Mouse (Mus musculus) intestine, embryonic 14.5 days (tissue): Measurements from ENCODE around the gene Ikzf1. TPM values are rescaled to one million over a fixed set of nuclear protein-coding genes. Genes with fewer than 3 reads are reported as not detected.

ENCODE experiments used
- ATAC-seq: fragments of 200-750 bp; cut with Nextera tagmentation; replicated peaks from 2 replicates; pipeline ENCODE4 v1.8.0; 2017; ENCODE audit warnings: low read depth, moderate number of reproducible peaks, moderate TSS enrichment, moderate library complexity; ENCODE audit not compliant: low FRiP score, low TSS enrichment
- DNase-seq: peaks from one replicate; pipeline ENCODE4 v3.0.0-alpha.2; 2018; ENCODE audit warnings: low spot score
- H3K27ac ChIP-seq: fragments of 300-500 bp; sonication (generic); 2 replicates; pipeline ENCODE4 v1.5.1; 2014; ENCODE audit warnings: low read depth, mild to moderate bottlenecking, control low read depth
- H3K27me3 ChIP-seq: fragments of 300-500 bp; sonication (generic); replicated peaks from 2 replicates; pipeline ENCODE4 v1.6.1; 2014; ENCODE audit warnings: low read length, control low read depth; ENCODE audit not compliant: control insufficient read depth, insufficient read depth
- H3K36me3 ChIP-seq: fragments of 300-500 bp; sonication (generic); 2 replicates; pipeline ENCODE4 v1.6.1; 2014; ENCODE audit warnings: low read length, control low read depth; ENCODE audit not compliant: control insufficient read depth, insufficient read depth
- H3K4me1 ChIP-seq: fragments of 300-500 bp; sonication (generic); replicated peaks from 2 replicates; pipeline ENCODE4 v1.6.1; 2014; ENCODE audit warnings: low read length, control low read depth, mixed read lengths; ENCODE audit not compliant: control insufficient read depth, insufficient read depth
- H3K4me2 ChIP-seq: fragments of 300-500 bp; sonication (generic); 2 replicates; pipeline ENCODE4 v1.6.1; 2014; ENCODE audit warnings: low read length
- H3K4me3 ChIP-seq: fragments of 300-500 bp; sonication (generic); 2 replicates; pipeline ENCODE4 v1.5.1; 2014; ENCODE audit warnings: low read depth, low read length, control low read depth, mixed read lengths
- H3K9ac ChIP-seq: fragments of 300-500 bp; sonication (generic); 2 replicates; pipeline ENCODE4 v1.6.1; 2014; ENCODE audit warnings: mild to moderate bottlenecking, low read length
- H3K9me3 ChIP-seq: fragments of 300-500 bp; sonication (generic); 2 replicates; pipeline ENCODE4 v1.6.1; 2016; ENCODE audit warnings: low read length, control low read depth; ENCODE audit not compliant: control insufficient read depth
- WGBS: fragments of 180-500 bp; shearing (Covaris S2); extraction: QIAGEN DNeasy Blood & Tissue Kit; methylation state at CpG from one replicate; pipeline ENCODE4 v1.1.7; 2014; 5-methylcytosine and 5-hydroxymethylcytosine counted together
- polyA plus RNA-seq: library from polyadenylated mRNA; unstranded; fragments of >200 nt; fragmentation: Nextera tagmentation; extraction: Ambion mirVana; gene quantifications from 2 replicates; pipeline ENCODE4 v1.2.1, GENCODE M21; 2014

The Ikzf1 gene
- polyA plus RNA-seq, 1 experiment from 2014 or later: 2.1 TPM

DNA sequence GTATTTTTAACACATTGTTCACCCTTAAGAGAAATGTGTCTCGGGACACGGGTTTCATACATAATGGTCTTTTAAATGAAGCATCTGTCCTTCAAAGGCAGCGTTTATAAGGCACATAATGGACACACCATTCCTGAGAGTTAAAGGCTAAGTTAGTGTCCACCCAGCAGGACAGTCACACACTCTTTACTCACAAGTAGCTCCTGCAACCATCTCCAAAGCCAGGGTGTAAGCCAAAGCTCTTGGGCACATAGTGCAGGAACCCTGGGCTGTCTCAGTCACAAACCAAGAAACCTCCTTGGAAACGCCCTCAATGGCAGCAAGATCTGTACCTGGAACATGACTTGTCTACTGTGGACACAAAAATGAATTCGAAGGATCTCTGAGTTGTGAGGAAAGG, 68.1 kb downstream of the Ikzf1 start:
- no peak overlapping the region for H3K27ac ChIP-seq
- no peaks in the 10 kb centered on the region for H3K27me3 ChIP-seq
- no peaks in the 10 kb centered on the region for H3K9me3 ChIP-seq
- H3K4me1 ChIP-seq: no peaks in the 10 kb centered on the region
- H3K4me2 ChIP-seq: no peak overlapping the region
- H3K9ac ChIP-seq: no peak overlapping the region
- H3K36me3 ChIP-seq: no peaks in the 10 kb centered on the region
- DNase-seq: no peak
- ATAC-seq: no peak
- no peak overlapping the region for H3K4me3 ChIP-seq
- WGBS: 90% methylated on average over 5 of the region's 5 CpGs

DNA sequence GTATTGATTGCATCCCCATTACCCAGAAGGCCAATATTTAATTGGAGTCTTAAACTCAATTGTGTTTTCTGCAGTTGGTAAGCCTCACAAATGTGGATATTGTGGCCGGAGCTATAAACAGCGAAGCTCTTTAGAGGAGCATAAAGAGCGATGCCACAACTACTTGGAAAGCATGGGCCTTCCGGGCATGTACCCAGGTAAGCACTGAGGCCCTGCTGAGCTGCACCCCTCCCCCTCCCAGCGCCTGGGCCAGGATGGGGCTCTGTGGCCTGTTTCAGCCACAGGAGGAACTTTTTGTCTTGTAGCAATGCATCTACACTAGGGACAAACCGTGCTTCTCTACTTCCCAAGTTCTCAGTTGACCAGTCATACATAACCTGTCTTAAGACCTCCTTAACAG, 73.3 kb downstream of the Ikzf1 start:
- H3K27me3 ChIP-seq: no peaks in the 10 kb centered on the region
- no peak overlapping the region for H3K4me2 ChIP-seq
- ATAC-seq (no peak), DNase-seq (no peak)
- no peaks in the 10 kb centered on the region for H3K9me3 ChIP-seq
- no peak overlapping the region for H3K27ac ChIP-seq
- H3K9ac ChIP-seq: no peak overlapping the region
- no peaks in the 10 kb centered on the region for H3K36me3 ChIP-seq
- H3K4me1 ChIP-seq: no peaks in the 10 kb centered on the region
- 74% methylated on average over 6 of the region's 6 CpGs for WGBS
- H3K4me3 ChIP-seq: no peak overlapping the region

DNA sequence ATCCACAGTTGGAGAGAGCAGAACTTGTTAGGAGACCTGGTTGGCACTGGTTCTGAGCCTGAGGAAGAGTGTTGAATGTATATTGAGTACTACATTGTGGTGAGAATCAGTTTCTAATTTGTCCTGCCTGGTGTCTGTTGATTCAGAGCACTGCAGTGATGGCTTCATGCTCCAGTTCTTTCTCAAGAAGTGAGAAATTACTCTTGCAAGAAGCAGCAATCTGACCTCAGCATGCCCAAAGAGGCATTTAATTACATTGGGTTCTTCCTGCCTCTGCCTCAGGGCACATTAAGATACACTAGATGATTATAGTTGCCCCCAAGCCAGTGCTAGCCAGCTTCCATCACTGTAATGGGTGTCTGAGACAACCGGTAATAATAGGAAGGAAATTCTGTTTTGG, 74.1 kb downstream of the Ikzf1 start:
- no peak overlapping the region for H3K4me3 ChIP-seq
- WGBS: 100% methylated on average over 1 of the region's 1 CpGs
- H3K9me3 ChIP-seq: no peaks in the 10 kb centered on the region

DNA sequence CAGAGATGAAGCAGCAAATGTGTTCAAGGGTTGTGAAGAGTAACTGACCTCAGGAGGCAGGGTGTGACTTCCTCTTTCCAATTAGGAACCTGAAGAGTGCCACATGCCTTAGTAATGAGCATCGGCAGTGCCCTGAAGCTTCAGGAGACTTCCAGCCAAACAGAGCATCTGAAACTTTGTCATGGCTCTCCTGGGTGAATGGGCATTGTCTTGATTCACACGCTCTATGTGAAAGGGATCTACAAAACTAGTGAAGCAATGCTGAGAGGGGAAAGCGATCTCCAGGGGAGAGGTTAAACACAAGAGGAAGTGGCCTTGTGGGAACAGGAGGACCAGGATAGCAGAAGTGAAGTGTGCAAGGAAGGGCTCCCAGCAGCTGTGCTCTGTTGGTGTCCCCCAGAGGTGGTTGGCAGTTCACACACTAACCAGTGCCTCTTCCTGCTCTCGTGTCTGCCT, 78.4 kb downstream of the Ikzf1 start:
- 68% methylated on average over 4 of the region's 4 CpGs for WGBS
- DNase-seq: no peak
- ATAC-seq: no peak

More for the DNA sequence above, 74.1 kb downstream of the Ikzf1 start:
- no peaks in the 10 kb centered on the region for H3K4me1 ChIP-seq
- H3K36me3 ChIP-seq: no peaks in the 10 kb centered on the region
- DNase-seq: no peak
- no peaks in the 10 kb centered on the region for H3K27me3 ChIP-seq
- no peak overlapping the region for H3K4me2 ChIP-seq
- ATAC-seq: no peak
- no peak overlapping the region for H3K27ac ChIP-seq
- no peak overlapping the region for H3K9ac ChIP-seq

DNA sequence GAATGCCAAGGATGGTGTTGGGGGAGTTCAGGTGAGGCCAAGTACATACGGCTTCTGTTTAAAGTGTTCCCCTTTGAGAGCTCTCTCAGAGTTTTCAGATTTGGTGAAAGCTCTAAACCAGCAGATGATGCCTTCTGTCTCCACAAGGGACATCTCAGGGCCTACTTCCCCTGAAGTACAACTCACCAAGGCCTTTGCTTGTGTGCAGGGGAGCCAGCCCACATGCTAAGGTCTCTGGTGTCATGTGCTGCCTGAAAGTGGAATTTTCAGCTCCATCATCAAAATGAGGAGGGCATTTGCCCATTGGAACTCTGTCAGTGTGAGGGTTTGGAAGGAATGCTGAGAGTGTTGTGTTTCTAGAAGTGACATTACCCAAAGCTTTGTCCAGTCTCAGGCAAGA, 80.6 kb downstream of the Ikzf1 start:
- H3K4me3 ChIP-seq: no peak overlapping the region
- H3K9ac ChIP-seq: no peak overlapping the region
- DNase-seq: no peak
- WGBS: 89% methylated on average over 1 of the region's 1 CpGs
- H3K36me3 ChIP-seq: no peaks in the 10 kb centered on the region
- H3K4me2 ChIP-seq: no peak overlapping the region
- H3K4me1 ChIP-seq: no peaks in the 10 kb centered on the region
- ATAC-seq: no peak
- H3K27ac ChIP-seq: no peak overlapping the region
- H3K9me3 ChIP-seq: no peaks in the 10 kb centered on the region
- H3K27me3 ChIP-seq: no peaks in the 10 kb centered on the region

More for the DNA sequence above, 78.4 kb downstream of the Ikzf1 start:
- Histone ChIP-seq H3K9ac (no peak overlapping the region), H3K4me1 (no peaks in the 10 kb centered on the region), H3K4me2 (no peak overlapping the region), H3K27ac (no peak overlapping the region), H3K9me3 (no peaks in the 10 kb centered on the region), H3K27me3 (no peaks in the 10 kb centered on the region), H3K4me3 (no peak overlapping the region), H3K36me3 (no peaks in the 10 kb centered on the region)

DNA sequence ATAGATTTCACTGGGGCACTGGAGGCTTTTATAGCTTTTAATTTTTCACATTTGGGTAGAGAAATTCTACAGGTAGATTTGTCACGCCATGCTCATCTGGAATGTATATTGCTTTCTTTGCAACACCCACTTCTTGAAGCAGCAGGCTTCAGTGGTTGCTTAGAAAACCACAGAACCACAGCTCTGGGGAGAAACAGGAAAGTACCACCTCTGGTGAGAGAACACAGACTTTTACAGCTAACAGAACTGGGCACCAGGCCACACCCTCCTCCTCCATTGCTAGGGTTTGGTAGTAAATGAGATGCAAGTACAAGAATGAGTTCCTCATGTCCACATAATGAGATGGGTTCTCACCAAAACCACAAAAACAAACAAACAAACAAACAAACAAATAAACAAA, 81.3 kb downstream of the Ikzf1 start:
- H3K9me3 ChIP-seq: no peaks in the 10 kb centered on the region
- no peaks in the 10 kb centered on the region for H3K4me1 ChIP-seq
- ATAC-seq (no peak), DNase-seq (no peak)
- H3K27ac ChIP-seq: no peak overlapping the region
- H3K4me2 ChIP-seq: no peak overlapping the region
- H3K36me3 ChIP-seq: no peaks in the 10 kb centered on the region
- no peak overlapping the region for H3K9ac ChIP-seq
- WGBS: 100% methylated on average over 1 of the region's 1 CpGs
- no peak overlapping the region for H3K4me3 ChIP-seq
- H3K27me3 ChIP-seq: no peaks in the 10 kb centered on the region

DNA sequence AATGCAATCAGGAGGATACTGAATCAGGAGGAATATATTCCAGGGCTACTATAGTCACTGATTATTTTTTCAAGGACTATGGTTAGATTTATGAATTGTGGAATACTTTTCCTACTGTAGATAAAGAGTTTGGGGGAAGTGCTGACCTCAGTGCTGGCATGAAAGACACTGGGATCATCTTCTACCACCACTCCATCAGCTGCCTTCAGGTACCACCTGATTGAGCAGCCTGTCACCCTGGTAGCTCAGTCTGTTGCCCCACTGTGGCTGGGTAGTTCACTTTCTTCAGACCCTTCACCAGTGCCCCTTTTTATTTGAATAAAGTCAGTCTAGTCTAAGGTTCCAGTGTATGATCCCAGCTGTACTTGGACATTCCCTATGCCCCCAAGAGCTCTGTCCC, 81.9 kb downstream of the Ikzf1 start:
- Histone ChIP-seq H3K9me3 (no peaks in the 10 kb centered on the region), H3K4me3 (no peak overlapping the region), H3K27me3 (no peaks in the 10 kb centered on the region), H3K36me3 (no peaks in the 10 kb centered on the region), H3K9ac (no peak overlapping the region), H3K27ac (no peak overlapping the region), H3K4me1 (no peaks in the 10 kb centered on the region), H3K4me2 (no peak overlapping the region)
- DNase-seq (no peak), ATAC-seq (no peak)

DNA sequence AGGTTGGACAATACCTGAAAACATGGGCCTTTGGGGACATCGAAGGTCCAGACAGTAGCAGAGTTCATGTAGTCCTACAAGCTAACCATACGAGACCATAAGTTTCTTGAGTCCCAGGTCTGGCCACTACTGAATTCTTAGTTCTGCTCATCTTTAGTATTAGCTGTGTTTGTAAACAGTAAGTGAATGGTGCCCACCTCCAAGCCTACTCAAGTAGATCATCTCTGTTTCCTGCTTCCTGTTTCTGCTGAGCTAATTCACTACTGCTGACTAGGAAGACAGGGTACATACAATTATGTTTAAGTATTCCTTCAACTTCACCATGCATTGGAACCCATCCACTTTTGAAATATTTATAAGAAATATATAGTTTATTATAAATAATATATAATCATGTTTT, 83.3 kb downstream of the Ikzf1 start:
- no peak for ATAC-seq
- H3K36me3 ChIP-seq: no peaks in the 10 kb centered on the region
- no peak overlapping the region for H3K27ac ChIP-seq
- H3K9ac ChIP-seq: no peak overlapping the region
- no peaks in the 10 kb centered on the region for H3K27me3 ChIP-seq
- 84% methylated on average over 2 of the region's 2 CpGs for WGBS
- no peak overlapping the region for H3K4me3 ChIP-seq
- no peak for DNase-seq
- no peaks in the 10 kb centered on the region for H3K9me3 ChIP-seq
- no peak overlapping the region for H3K4me2 ChIP-seq
- H3K4me1 ChIP-seq: no peaks in the 10 kb centered on the region

DNA sequence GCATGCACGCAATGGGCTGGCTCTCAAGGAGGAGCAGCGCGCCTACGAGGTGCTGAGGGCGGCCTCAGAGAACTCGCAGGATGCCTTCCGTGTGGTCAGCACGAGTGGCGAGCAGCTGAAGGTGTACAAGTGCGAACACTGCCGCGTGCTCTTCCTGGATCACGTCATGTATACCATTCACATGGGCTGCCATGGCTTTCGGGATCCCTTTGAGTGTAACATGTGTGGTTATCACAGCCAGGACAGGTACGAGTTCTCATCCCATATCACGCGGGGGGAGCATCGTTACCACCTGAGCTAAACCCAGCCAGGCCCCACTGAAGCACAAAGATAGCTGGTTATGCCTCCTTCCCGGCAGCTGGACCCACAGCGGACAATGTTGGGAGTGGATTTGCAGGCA, 84.5 kb downstream of the Ikzf1 start:
- H3K27ac ChIP-seq: no peak overlapping the region
- ATAC-seq: no peak
- no peaks in the 10 kb centered on the region for H3K4me1 ChIP-seq
- no peak for DNase-seq
- no peaks in the 10 kb centered on the region for H3K27me3 ChIP-seq
- no peaks in the 10 kb centered on the region for H3K36me3 ChIP-seq
- H3K4me2 ChIP-seq: no peak overlapping the region
- 92% methylated on average over 20 of the region's 20 CpGs for WGBS
- H3K9me3 ChIP-seq: no peaks in the 10 kb centered on the region
- no peak overlapping the region for H3K4me3 ChIP-seq
- no peak overlapping the region for H3K9ac ChIP-seq
